Comparison of ENCODE assay signal across 8 mouse cellular contexts in the genomic region with DNA sequence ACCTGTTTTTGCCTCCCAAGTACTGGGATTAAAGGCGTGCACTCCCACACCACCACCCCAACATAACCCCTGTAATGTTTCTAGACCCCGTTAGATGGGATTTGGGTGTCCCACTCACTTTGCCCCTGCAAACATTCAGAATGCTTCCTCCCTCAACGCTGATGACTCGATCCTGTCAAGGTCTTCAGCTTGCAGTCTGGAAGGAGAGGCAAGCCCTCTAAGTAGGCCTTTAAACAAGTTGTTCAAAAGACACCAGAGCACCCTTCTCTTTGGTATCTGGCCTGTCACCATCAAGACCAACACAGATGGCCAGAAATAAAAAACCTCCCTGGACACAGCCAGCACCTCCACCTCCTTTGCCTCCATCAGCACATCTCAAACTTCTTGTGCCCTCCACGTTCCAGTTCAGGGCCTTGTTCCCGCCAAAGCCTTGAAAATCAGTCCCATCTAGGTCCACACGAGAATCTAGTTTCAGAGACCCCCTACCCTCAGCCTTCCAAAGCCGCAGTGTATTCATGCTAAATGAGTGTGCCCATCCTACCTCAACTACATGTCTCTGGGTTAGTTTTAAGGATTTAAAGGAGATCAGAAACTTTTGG. TPM values are rescaled to one million over a fixed set of nuclear protein-coding genes. Genes with fewer than 3 reads are reported as not detected.
DNase-seq lines count a peak whose midpoint lies in the region; ATAC-seq lines count a peak whose summit lies in the region.

No protein-coding gene starts in this region.

- no peaks in the 10 kb centered on the region for H3K36me3 ChIP-seq in heart, embryonic 15.5 days
- no peaks in the 10 kb centered on the region for H3K36me3 ChIP-seq in hindbrain, embryonic 11.5 days (ENCODE audit: control insufficient read depth, insufficient read depth, low read length)
- peaks cover 4% of the 10 kb centered on the region; the same call in 1 of the 2 replicates for H3K36me3 ChIP-seq in midbrain, embryonic 10.5 days

- H3K27me3 ChIP-seq in heart, embryonic 15.5 days, result no peaks in the 10 kb centered on the region
- no peaks in the 10 kb centered on the region for H3K27me3 ChIP-seq in hindbrain, embryonic 11.5 days (ENCODE audit: control insufficient read depth, insufficient read depth, low read length)
- H3K27me3 ChIP-seq in midbrain, embryonic 10.5 days (ENCODE audit: low read depth, poor library complexity, severe bottlenecking), result peaks cover 10% of the 10 kb centered on the region

- 59% methylated on average over 8 of the region's 8 CpGs for WGBS in heart, embryonic 15.5 days
- WGBS in hindbrain, embryonic 11.5 days, result 57% methylated on average over 8 of the region's 8 CpGs
- 61% methylated on average over 8 of the region's 8 CpGs for WGBS in midbrain, embryonic 10.5 days

- ATAC-seq in heart, embryonic 15.5 days (replicated peaks; ENCODE audit: insufficient number of reproducible peaks, insufficient read depth, low FRiP score, low read depth), result no peak
- no peak for ATAC-seq in hindbrain, embryonic 11.5 days (ENCODE audit: low FRiP score)

- H3K4me2 ChIP-seq in heart, embryonic 15.5 days, result peak overlapping the region; percentile 78
- H3K4me2 ChIP-seq in hindbrain, embryonic 11.5 days (replicated peaks; ENCODE audit: low read depth, low read length), result peak overlapping the region; percentile 65

- peak overlapping the region; percentile 73 for H3K9ac ChIP-seq in heart, embryonic 15.5 days
- H3K9ac ChIP-seq in hindbrain, embryonic 11.5 days (ENCODE audit: low read depth, low read length), result no peak overlapping the region; the same call in 1 of the 2 replicates

- peak overlapping the region; percentile 83 for H3K27ac ChIP-seq in heart, embryonic 15.5 days
- 0 out of 2 replicates have a peak overlapping the region, but pooled peaks have one; percentile 3 for H3K27ac ChIP-seq in brown adipose tissue, adult 24 weeks (replicated peaks; ENCODE audit: low read depth, low read length)
- H3K27ac ChIP-seq in hindbrain, embryonic 11.5 days (ENCODE audit: low read depth, low read length), result no peak overlapping the region
- peak overlapping the region; percentile 85 for H3K27ac ChIP-seq in midbrain, embryonic 10.5 days (replicated peaks)

- DNase-seq in heart, postnatal 10 days, result no peak
- DNase-seq in hindbrain, embryonic 11.5 days (ENCODE audit: low spot score), result no peak
- DNase-seq in midbrain, embryonic 10.5 days (ENCODE audit: low spot score), result no peak
- DNase-seq in urinary bladder, postnatal 4 days (ENCODE audit: low spot score in 2 of 2), result no peak
- no peak for DNase-seq in left cerebral cortex, postnatal 14 days (ENCODE audit: low spot score in 2 of 2)
- no peak for DNase-seq in thymus, postnatal 14 days

- no peaks in the 10 kb centered on the region for H3K9me3 ChIP-seq in heart, embryonic 15.5 days (replicated peaks)
- no peaks in the 10 kb centered on the region for H3K9me3 ChIP-seq in hindbrain, embryonic 11.5 days (ENCODE audit: control insufficient read depth, low read length)
- no peaks in the 10 kb centered on the region for H3K9me3 ChIP-seq in midbrain, embryonic 10.5 days (replicated peaks)

- H3K4me3 ChIP-seq in heart, embryonic 15.5 days, result peak overlapping the region; percentile 68
- peak overlapping the region; percentile 73 for H3K4me3 ChIP-seq in brown adipose tissue, adult 24 weeks (ENCODE audit: insufficient read depth, low read depth, low read length)
- H3K4me3 ChIP-seq in hindbrain, embryonic 11.5 days (ENCODE audit: low read depth, low read length), result peak overlapping the region; percentile 58
- peak overlapping the region; percentile 76 for H3K4me3 ChIP-seq in midbrain, embryonic 10.5 days

- intact Hi-C loops in heart, postnatal 10 days (cut with DNase I), result loop anchor here (2.0 kb wide), 1 partner anchor 25 kb away; no protein-coding TSS in a partner anchor
- intact Hi-C loops in left cerebral cortex, postnatal 14 days (cut with DNase I), result no loop called here

- peaks cover 31% of the 10 kb centered on the region for H3K4me1 ChIP-seq in heart, embryonic 15.5 days (replicated peaks)
- H3K4me1 ChIP-seq in brown adipose tissue, adult 24 weeks (ENCODE audit: control insufficient read depth, insufficient read depth, insufficient read length, low read length), result peaks cover 34% of the 10 kb centered on the region
- H3K4me1 ChIP-seq in hindbrain, embryonic 11.5 days (replicated peaks; ENCODE audit: control insufficient read depth, insufficient read depth, low read length), result no peaks in the 10 kb centered on the region
- H3K4me1 ChIP-seq in midbrain, embryonic 10.5 days, result peaks cover 49% of the 10 kb centered on the region

RNA-seq across cellular contexts. Expression of a gene that starts 0.6 kb away (rescaled TPM):
- 0.30 and 0.60 TPM in 2 replicates for polyA plus RNA-seq in heart, embryonic 15.5 days (2015; fragmentation: Nextera tagmentation; extraction: Ambion mirVana)
- 1 to 10 TPM; 9.6 to 9.9 TPM for total RNA-seq in heart, postnatal 10 days (2021)
- 2.5 and 2.8 TPM in 2 replicates for polyA plus RNA-seq in brown adipose tissue, adult 24 weeks (2012; ENCODE audit: insufficient read depth, insufficient read length, missing spikeins)
- polyA plus RNA-seq in hindbrain, embryonic 11.5 days (2014; fragmentation: Nextera tagmentation; extraction: Ambion mirVana), result 0.50 and 0.82 TPM in 2 replicates
- polyA plus RNA-seq in midbrain, embryonic 10.5 days (2016; fragmentation: Nextera tagmentation; extraction: Ambion mirVana), result 0.11 and 0.15 TPM in 2 replicates
- total RNA-seq in left cerebral cortex, postnatal 14 days (2021), result 1 to 10 TPM; 2.7 to 3.1 TPM

RNA-seq across cellular contexts. Expression of a gene that starts 29.1 kb away (rescaled TPM):
- 54.1 and 66.8 TPM in 2 replicates for polyA plus RNA-seq in heart, embryonic 15.5 days (2015; fragmentation: Nextera tagmentation; extraction: Ambion mirVana)
- 100 to 1,000 TPM; 129 to 181 TPM for total RNA-seq in heart, postnatal 10 days (2021)
- polyA plus RNA-seq in brown adipose tissue, adult 24 weeks (2012; ENCODE audit: insufficient read depth, insufficient read length, missing spikeins), result 39.6 and 42.8 TPM in 2 replicates
- 62.6 and 67.4 TPM in 2 replicates for polyA plus RNA-seq in hindbrain, embryonic 11.5 days (2014; fragmentation: Nextera tagmentation; extraction: Ambion mirVana)
- polyA plus RNA-seq in midbrain, embryonic 10.5 days (2016; fragmentation: Nextera tagmentation; extraction: Ambion mirVana), result 81.6 and 93.5 TPM in 2 replicates
- total RNA-seq in left cerebral cortex, postnatal 14 days (2021), result 10 to 100 TPM; 44.2 to 51.7 TPM

RNA-seq across cellular contexts. Expression of a gene that starts 29.2 kb away (rescaled TPM):
- 36.1 and 50.6 TPM in 2 replicates for polyA plus RNA-seq in heart, embryonic 15.5 days (2015; fragmentation: Nextera tagmentation; extraction: Ambion mirVana)
- total RNA-seq in heart, postnatal 10 days (2021), result 10 to 100 TPM; 18.6 to 21.8 TPM
- 13.9 and 22.2 TPM in 2 replicates for polyA plus RNA-seq in brown adipose tissue, adult 24 weeks (2012; ENCODE audit: insufficient read depth, insufficient read length, missing spikeins)
- 43.0 and 51.3 TPM in 2 replicates for polyA plus RNA-seq in hindbrain, embryonic 11.5 days (2014; fragmentation: Nextera tagmentation; extraction: Ambion mirVana)
- 124 and 128 TPM in 2 replicates for polyA plus RNA-seq in midbrain, embryonic 10.5 days (2016; fragmentation: Nextera tagmentation; extraction: Ambion mirVana)
- total RNA-seq in left cerebral cortex, postnatal 14 days (2021), result 10 to 100 TPM; 64.9 to 70.7 TPM

RNA-seq across cellular contexts. Expression of a gene that starts 35.3 kb away (rescaled TPM):
- polyA plus RNA-seq in heart, embryonic 15.5 days (2015; fragmentation: Nextera tagmentation; extraction: Ambion mirVana), result 12.6 and 17.9 TPM in 2 replicates
- total RNA-seq in heart, postnatal 10 days (2021), result 10 to 100 TPM; 52.3 to 52.4 TPM
- polyA plus RNA-seq in brown adipose tissue, adult 24 weeks (2012; ENCODE audit: insufficient read depth, insufficient read length, missing spikeins), result 7.9 and 14.0 TPM in 2 replicates
- polyA plus RNA-seq in hindbrain, embryonic 11.5 days (2014; fragmentation: Nextera tagmentation; extraction: Ambion mirVana), result 6.7 and 8.5 TPM in 2 replicates
- 11.3 and 13.8 TPM in 2 replicates for polyA plus RNA-seq in midbrain, embryonic 10.5 days (2016; fragmentation: Nextera tagmentation; extraction: Ambion mirVana)
- 10 to 100 TPM; 60.0 to 75.9 TPM for total RNA-seq in left cerebral cortex, postnatal 14 days (2021)

RNA-seq across cellular contexts. Expression of a gene that starts 57.9 kb away (rescaled TPM):
- 79.0 and 98.4 TPM in 2 replicates for polyA plus RNA-seq in heart, embryonic 15.5 days (2015; fragmentation: Nextera tagmentation; extraction: Ambion mirVana)
- total RNA-seq in heart, postnatal 10 days (2021), result 100 to 1,000 TPM; 118 to 143 TPM
- polyA plus RNA-seq in brown adipose tissue, adult 24 weeks (2012; ENCODE audit: insufficient read depth, insufficient read length, missing spikeins), result 47.9 and 56.8 TPM in 2 replicates
- 156 and 178 TPM in 2 replicates for polyA plus RNA-seq in hindbrain, embryonic 11.5 days (2014; fragmentation: Nextera tagmentation; extraction: Ambion mirVana)
- 189 and 194 TPM in 2 replicates for polyA plus RNA-seq in midbrain, embryonic 10.5 days (2016; fragmentation: Nextera tagmentation; extraction: Ambion mirVana)
- total RNA-seq in left cerebral cortex, postnatal 14 days (2021), result 100 to 1,000 TPM; 185 to 186 TPM
